Mouse (Mus musculus) C2C12 (cell line): ENCODE measurements around the gene BC048403. TPM values are rescaled to one million over a fixed set of nuclear protein-coding genes. Genes with fewer than 3 reads are reported as not detected.
"Not testable (repeated sequence)": the region's sequence is repeated elsewhere in the genome, so short reads cannot be mapped to it uniquely, and the experiment has no call there.

ENCODE experiments used
- H3K27me3 ChIP-seq: one replicate; pipeline ENCODE4 v1.6.1; 2011; ENCODE audit not compliant: control insufficient read depth, insufficient read depth, insufficient read length
- H3K36me3 ChIP-seq: one replicate; pipeline ENCODE4 v1.6.1; 2011; ENCODE audit not compliant: control insufficient read depth, insufficient read depth
- H3K4me3 ChIP-seq: one replicate; pipeline ENCODE4 v1.5.1; 2011; ENCODE audit warnings: mild to moderate bottlenecking, control low read depth; ENCODE audit not compliant: poor library complexity, insufficient read depth, severe bottlenecking
- H3K79me2 ChIP-seq: one replicate; pipeline ENCODE4 v1.6.1; 2011; ENCODE audit not compliant: control insufficient read depth, insufficient read depth
- H3K79me3 ChIP-seq: one replicate; pipeline ENCODE4 v1.6.1; 2011; ENCODE audit warnings: low read depth, control low read depth
- H3ac ChIP-seq: one replicate; pipeline ENCODE3; 2011; ENCODE audit warnings: low read depth; ENCODE audit not compliant: control insufficient read depth, insufficient read length
- CEBPB ChIP-seq: IDR thresholded peaks from one replicate; pipeline ENCODE4 v1.6.1; 2011; ENCODE audit warnings: low read depth, mild to moderate bottlenecking, control low read depth, moderate library complexity
- CTCF ChIP-seq: IDR thresholded peaks from one replicate; pipeline ENCODE4 v1.5.1; 2011; ENCODE audit not compliant: control insufficient read depth, insufficient read depth, insufficient read length
- FOSL1 ChIP-seq: IDR thresholded peaks from one replicate; pipeline ENCODE4 v1.8.0; 2011; ENCODE audit warnings: mild to moderate bottlenecking, low read length; ENCODE audit not compliant: poor library complexity, insufficient read depth, severe bottlenecking
- MAX ChIP-seq: IDR thresholded peaks from one replicate; pipeline ENCODE4 v1.6.1; 2011; ENCODE audit warnings: mild to moderate bottlenecking, control low read depth
- MYOD1 ChIP-seq: IDR thresholded peaks from one replicate; pipeline ENCODE4 v1.6.1; 2011; ENCODE audit warnings: low read depth; ENCODE audit not compliant: control insufficient read depth, insufficient read length
- MYOG ChIP-seq: IDR thresholded peaks from one replicate; pipeline ENCODE4 v1.6.1; 2011; ENCODE audit not compliant: control insufficient read depth, insufficient read length; ENCODE audit errors: extremely low read depth
- USF1 ChIP-seq: IDR thresholded peaks from one replicate; pipeline ENCODE4 v1.6.1; 2011; ENCODE audit warnings: low read depth, mild to moderate bottlenecking, control low read depth, moderate library complexity
- polyA plus RNA-seq: library from polyadenylated mRNA; unstranded; fragments of >200 nt; fragmentation: generic; extraction: Trizol; gene quantifications from one replicate; pipeline ENCODE4 v1.2.1, GENCODE M21; 2012; ENCODE audit warnings: missing spikeins

Gene BC048403
- polyA plus RNA-seq, 1 experiment = 3.1 TPM

- Histone ChIP-seq H3K79me2 (no peaks in the 10 kb centered on the region), H3K36me3 (no peaks in the 10 kb centered on the region), H3K27me3 (no peaks in the 10 kb centered on the region), H3ac (no peak overlapping the region), H3K79me3 (no peaks in the 10 kb centered on the region), H3K4me3 (no peak overlapping the region)
- TF ChIP-seq FOSL1 = no peak
- no peak for TF ChIP-seq CTCF
- no peak for TF ChIP-seq MAX
- TF ChIP-seq MYOG = no peak
- TF ChIP-seq USF1 = no peak
- no peak for TF ChIP-seq CEBPB
- TF ChIP-seq MYOD1 = no peak
Observed at GRCm38 (mm10) chr10:121763191-121763590, 23.5 kb downstream of the BC048403 start.

- Histone ChIP-seq H3ac (no peak overlapping the region), H3K79me2 (no peaks in the 10 kb centered on the region), H3K79me3 (no peaks in the 10 kb centered on the region), H3K4me3 (no peak overlapping the region), H3K36me3 (no peaks in the 10 kb centered on the region), H3K27me3 (no peaks in the 10 kb centered on the region)
- TF ChIP-seq MYOG (no peak), MAX (no peak), USF1 (no peak), FOSL1 (no peak), CEBPB (no peak), CTCF (no peak), MYOD1 (no peak)
Observed at GRCm38 (mm10) chr10:121764469-121765173, 24.9 kb downstream of the BC048403 start.

- H3K27me3 ChIP-seq = no peaks in the 10 kb centered on the region
- TF ChIP-seq FOSL1 (no peak), MAX (no peak), MYOD1 (no peak), CTCF (no peak), MYOG (no peak)
Observed at GRCm38 (mm10) chr10:121765174-121766057, 25.7 kb downstream of the BC048403 start.

GRCm38 (mm10) chr10:121767295-121767694 is 27.6 kb downstream of the BC048403 start:
- not testable (repeated sequence) for H3ac ChIP-seq, H3K36me3 ChIP-seq, H3K79me2 ChIP-seq, H3K27me3 ChIP-seq, H3K4me3 ChIP-seq, H3K79me3 ChIP-seq

More at GRCm38 (mm10) chr10:121765174-121766057, 25.7 kb downstream of the BC048403 start:
- Histone ChIP-seq H3K79me2 (no peaks in the 10 kb centered on the region), H3K4me3 (no peak overlapping the region), H3K36me3 (no peaks in the 10 kb centered on the region), H3K79me3 (no peaks in the 10 kb centered on the region), H3ac (no peak overlapping the region)

- H3K36me3 ChIP-seq = no peaks in the 10 kb centered on the region
- no peak for TF ChIP-seq CEBPB
- no peak for TF ChIP-seq CTCF
- no peak for TF ChIP-seq MAX
- TF ChIP-seq USF1 = no peak
- TF ChIP-seq MYOG = no peak
- no peak for TF ChIP-seq MYOD1
- no peak for TF ChIP-seq FOSL1
Observed at GRCm38 (mm10) chr10:121769711-121770110, 30.0 kb downstream of the BC048403 start.

More at GRCm38 (mm10) chr10:121769711-121770110, 30.0 kb downstream of the BC048403 start:
- H3K79me2 ChIP-seq = no peaks in the 10 kb centered on the region
- no peaks in the 10 kb centered on the region for H3K79me3 ChIP-seq
- no peak overlapping the region for H3K4me3 ChIP-seq
- H3ac ChIP-seq = no peak overlapping the region
- no peaks in the 10 kb centered on the region for H3K27me3 ChIP-seq
